Mouse (Mus musculus) cerebellum, adult 11 months (tissue): ENCODE results near the gene Srd5a1.

Experiments
- DNase-seq: peaks from one replicate; pipeline ENCODE4 v3.0.0; 2022

Gene Srd5a1

DNA sequence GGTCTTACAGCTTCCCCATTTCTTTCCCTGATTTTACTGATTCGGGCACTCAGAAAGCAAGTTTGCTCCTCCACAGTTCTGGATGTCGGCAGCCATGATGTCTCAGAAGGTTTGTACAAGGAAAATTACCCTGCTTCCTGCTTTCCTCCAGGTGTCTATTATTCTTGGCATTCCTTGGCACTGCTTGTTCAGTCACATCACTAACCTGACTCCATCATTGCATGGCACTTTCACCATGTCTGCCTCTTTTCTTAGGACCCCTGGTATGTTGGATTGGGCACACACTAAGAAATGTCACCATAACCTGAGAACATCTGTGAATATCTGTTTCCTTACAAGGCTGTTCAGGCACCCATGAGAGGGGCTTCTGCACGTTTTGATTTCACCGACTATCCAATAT, 75.2 kb downstream of the Srd5a1 start:
- DNase-seq = no peak

DNA sequence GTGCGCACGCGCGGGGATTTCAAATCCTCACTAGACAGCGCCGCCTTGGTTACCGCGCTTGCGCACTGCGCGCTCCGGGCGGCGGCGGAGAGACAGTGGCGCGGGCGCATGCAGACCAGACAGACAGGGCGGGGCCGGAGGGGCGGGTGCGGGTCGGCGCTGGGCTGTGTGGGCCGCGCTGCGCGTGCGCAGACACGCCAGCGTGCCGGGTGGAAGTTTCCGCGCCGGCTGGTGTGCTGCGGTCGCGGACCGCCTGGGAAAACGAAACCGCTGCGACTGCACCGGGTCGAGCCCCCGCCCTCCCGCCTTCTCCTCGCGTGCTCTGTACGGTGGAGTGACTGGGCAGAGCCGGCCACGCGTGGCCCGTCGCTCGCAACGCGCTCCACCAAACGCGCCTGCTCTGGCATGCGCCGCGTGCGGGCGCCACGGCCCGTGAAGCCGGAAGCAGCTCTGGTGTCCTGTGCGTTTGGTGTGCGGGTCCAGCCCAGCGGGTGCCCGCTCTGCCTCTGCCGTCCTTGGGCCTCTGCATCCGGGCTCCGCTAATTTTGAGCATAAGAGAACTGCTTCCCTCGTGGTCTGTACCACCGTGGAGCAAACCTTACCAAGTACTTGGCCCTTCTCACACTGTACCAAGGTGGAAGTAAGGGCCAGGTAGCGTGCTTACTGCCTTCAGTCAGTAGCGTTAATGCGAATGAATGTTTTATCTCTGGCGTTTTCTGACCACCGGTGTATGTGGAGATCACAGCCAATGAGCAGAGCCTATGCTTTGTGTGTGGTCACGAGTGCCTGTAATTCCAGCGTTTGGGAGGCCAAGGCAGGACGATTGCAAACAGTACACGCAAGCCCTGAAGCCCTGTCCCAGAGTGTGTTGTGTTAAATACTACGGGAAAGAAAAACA, 76.3 kb downstream of the Srd5a1 start:
- DNase-seq = peak; percentile 99

DNA sequence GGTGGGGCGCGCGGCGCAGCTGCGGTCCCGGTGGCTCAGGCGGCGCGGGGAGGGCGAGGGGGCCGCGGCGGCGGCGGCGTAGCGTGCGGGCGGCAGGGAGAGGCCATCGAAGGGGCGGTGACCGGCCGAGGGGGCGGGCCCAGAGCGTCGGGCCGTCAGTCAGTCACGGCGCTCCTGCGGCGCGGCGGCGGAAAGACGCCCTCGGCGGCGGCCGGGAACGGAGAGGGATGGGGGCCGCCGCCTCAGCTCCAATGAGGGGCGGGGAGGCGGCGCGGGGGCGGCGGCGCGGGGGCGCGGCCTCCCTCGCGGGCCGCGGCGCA, 76.9 kb downstream of the Srd5a1 start, which contains the start of gene Tent4a:
TSS of gene Tent4a (minus strand) at position 284 of the 320 bp plus-strand sequence.
- DNase-seq = no peak

DNA sequence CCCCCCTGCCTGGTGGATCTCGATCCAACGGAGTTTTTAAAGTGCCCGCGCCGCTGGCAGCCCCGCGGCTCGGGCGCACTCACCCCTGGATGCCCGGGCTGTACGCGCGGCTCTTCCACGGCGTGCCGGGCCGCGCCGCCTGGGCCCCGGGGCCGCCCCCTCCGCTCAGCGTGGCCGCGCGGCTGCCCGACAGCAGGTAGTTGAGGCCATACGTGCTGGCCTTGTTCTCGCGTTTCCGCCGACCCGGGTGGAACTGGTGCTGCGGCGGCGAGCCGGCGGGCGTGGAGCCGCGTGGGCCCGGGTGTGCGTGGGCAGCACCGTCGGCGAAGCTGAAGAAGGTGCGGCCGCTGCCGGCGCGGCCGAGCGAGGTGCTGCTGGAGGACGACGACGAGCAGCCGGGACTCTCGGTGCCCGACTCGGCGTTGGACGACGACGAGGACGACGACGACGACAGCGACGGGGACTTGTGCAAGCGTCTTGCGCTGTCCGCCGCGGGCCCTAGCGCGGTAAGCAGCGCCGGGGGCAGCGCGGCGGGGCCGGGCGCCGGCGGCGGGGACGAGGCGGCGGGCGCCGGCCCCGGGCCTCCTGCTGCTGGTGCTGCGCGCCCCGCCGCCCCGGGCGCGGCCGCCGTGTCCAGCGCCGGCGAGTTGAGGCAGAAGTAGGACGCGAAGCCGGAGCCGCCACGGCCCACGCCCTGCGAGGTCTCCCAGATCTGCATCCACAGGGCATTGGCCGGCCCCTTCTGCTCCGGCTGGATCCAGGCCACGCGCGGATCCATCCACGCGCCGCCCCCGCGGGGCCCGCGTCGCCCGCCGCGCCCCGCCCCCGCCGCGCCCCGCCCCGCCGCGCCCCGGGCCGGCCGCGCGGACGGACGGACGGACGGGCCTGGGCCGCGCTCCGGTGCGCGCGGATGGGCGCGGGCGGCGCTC, 77.6 kb downstream of the Srd5a1 start, which contains the start of gene Nsun2:
TSS of gene Nsun2 (plus strand) at position 342 of the 929 bp plus-strand sequence.
- DNase-seq = peak; percentile 79

DNA sequence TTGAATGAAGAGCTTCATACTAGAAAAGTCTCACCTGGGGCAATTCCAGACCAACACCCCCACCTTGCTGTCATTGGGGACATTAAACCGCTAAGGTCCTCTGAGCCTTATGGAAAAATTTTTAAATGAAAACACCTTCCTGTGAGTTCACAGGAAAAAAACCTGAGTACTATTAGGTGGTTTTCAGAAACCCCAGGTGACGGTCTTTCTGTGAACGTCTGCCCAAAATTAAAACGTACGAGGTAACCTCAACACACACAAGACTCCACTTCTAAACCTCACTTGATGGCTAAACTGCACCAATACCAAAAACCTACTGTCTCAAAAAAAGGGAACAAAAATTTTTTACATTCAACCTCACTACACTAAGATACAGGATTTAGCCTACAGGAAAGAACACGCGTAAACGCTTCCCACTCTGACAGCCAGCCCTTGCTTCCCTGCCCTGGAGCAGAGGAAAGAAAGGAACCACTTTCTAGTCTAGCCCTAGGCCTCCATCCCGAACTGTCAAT, 78.3 kb downstream of the Srd5a1 start:
- DNase-seq = no peak

DNA sequence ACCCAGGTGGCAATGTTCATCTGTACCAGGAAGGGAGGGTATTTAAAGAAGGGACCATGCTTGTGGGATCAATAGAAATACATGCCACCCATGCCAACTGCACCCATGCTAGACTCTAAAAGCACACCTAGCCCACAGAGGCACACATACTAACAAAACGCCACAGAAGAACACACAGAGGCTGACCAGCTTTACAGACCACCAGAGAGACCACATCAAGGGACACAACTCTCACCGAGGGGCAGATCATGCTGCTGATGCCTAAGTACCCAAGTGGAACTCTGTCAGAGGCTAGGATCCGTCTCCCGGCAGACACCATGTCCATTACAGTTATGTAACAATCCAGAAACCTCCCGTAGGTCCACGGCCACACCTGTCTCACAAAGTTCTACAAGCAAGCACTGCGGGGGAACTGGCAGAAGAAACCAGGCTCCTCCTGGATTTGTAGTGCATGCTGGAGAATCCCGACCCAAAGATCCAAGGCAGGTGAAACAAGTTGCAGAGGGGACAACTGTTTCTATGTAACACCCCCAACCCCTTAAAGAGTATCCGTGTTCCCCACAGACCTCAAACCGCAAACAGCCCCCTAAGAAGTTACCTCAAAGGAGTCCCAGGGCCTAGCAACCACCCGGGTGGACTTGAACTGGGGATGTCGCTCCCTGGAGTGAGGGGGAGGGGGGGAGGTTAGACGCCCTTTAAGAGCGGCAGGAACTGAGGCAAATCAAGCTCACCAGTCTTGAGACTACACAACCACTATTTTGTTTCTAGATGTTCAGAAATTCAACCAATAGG, 78.9 kb downstream of the Srd5a1 start:
- no peak for DNase-seq

DNA sequence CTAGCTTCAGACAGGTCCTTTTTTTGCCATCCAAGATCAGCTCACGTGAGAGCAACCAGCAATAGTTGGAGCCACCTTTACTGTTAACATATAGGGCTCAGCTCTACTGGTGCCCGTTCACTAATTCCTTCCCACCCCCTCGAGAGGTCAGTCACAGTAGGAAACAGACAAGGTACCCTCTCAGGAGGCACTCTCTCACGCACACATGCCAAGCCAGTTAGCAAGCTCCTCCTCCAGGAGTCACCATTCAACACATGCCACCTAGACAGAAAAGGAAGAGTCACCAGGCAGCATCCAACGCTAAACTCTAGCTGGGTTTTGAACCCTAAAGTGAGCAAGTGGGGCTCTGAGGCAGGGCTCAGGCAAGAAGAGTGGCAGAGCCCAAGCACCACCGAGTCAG, 79.8 kb downstream of the Srd5a1 start:
- no peak for DNase-seq

DNA sequence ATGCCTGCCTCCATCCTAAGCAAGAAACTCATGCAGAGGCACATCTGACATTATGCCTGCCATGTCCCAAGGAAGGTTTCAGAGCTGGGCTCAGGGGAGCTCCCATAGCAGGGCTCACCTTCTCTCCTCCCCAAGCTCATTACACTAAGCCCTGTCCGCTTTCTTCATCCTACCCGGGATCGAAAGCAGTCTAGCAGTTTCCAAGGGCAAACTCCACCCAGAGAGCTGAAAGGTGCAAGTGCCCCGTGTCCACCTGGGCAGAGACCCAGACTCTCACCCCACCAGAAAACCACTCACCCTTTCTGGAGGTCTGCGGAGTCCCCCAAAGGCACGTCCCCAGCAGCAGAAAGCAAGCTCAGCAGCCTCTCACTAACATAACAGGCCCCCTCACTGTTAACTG, 80.3 kb downstream of the Srd5a1 start:
- DNase-seq = no peak

DNA sequence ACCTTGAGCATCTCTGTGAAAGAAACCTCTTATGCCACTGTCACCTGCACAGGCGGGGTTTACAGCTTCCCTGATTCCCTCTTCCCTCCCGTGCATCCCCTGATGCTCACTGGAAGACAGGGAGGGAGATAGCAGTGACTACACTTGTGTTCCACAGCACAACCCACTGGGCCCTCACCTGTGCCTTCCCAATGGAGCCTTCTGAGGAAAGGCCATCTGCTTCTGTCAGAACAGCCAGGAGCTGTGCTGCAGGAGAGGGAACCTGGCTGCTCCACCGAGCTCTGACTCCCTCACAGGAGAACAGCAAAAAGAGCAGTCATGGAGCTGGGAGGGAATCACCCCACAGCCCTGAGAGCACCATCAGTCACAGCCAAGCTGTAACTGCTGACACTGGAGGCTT, 81.1 kb downstream of the Srd5a1 start:
- no peak for DNase-seq

DNA sequence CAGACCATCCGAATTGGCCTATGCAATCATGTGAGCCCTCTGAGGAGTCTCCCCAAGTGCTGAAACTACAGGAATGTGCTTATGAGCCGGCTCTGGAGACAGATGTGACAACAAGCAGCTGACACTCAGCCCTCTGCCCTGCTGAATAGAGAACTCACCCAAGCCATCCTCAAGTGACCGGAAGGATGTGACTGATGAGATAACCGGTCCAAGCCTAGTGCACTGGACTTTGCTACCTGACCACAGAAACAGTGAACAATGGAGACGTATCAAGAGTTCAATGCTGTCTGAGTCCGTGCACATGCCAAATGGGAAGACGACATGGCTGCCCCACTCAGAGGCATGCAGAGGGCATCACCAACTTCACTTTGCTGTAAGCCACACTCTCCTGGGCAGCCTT, 82.7 kb downstream of the Srd5a1 start:
- DNase-seq = no peak

DNA sequence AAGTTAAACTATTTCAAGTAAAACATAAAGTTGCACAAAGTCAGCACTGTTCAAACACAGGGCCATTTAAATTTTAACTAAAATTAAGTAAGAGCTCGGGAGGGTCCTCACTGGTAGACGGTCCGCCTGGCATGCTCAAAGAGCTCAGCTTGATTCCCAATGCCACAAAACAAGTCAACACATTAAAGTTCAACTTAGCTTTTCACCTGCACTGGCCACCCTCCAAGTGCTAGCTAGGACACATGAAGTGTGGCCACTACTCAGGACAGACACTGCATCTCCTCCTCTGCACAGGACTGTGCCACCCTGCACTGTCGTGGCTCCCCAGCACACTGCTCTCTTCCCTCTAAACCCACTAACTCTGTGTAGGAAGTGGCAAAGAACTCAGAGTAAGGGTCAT, 85.4 kb downstream of the Srd5a1 start:
- no peak for DNase-seq

DNA sequence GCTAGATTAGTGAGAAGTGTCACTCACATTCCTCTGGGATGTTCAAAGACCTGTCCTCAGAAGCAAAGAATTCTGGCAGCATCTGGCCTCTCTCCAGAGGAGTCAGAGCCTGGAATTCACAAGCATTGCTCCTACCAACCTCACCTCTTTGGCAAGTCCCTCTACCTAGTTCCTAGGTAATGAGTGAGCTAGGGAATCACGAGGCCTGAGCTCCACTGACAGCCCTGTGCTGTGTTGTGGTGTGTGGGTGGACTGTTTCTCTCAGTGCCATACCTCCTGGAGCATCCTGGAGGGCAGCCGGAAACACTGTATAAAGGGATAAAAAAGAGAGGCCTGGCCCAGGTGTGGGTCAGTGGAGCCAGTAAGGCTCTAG, 87.1 kb downstream of the Srd5a1 start:
- no peak for DNase-seq
